10 mouse cellular contexts compared by ENCODE assay signal in the genomic region with DNA sequence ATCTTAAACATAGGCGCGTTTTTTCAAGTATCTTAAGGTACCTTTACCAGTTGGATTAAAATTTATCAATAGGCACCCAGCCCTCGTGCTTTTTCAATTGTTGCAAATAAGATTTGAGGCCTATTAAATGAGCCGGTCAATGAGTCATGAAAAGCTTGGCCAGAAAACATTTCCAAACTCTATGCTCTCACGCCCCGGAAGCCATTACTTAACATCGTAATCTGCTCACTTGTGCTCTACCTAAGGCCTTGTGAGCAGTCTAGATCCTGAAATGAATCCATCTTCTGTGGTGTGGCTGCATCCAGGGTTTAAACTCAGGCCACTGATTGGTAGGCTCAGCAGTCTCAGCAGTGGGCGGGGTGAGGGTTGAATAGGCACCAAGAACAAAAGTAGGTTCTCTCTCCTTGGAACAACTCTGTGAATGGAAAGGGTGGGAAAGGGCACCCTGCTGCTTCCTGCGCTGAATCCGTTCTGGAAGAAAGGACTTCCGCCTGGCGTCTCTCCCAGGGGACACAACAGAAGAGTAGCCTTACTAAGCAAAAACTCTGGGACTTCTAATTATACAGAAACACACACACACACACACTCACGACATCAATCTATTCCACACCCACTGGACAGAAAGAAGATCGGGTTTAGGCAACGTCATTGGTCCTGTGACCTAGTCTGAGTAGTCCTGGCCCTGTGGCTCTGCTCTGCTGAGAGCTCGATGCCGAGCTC. TPM values are rescaled to one million over a fixed set of nuclear protein-coding genes. Genes with fewer than 3 reads are reported as not detected.
DNase-seq lines count a peak whose midpoint lies in the region; ATAC-seq lines count a peak whose summit lies in the region.
"Had no signal": no experiment of that assay in that cellular context is flagged by ENCODE, and none has a peak within 500 bp of the region (broad histone marks: within the 10 kb centered on the region; RNA-seq: fewer than 3 reads in every experiment).

No protein-coding gene starts in this region.

- peak; percentile 29 to 58 for DNase-seq in heart, adult 18-20 months
- DNase-seq in ZHBTc4 (ENCODE audit: low read depth, low spot score): peak; percentile 92
- peak; percentile 29 for DNase-seq in forebrain, embryonic 14.5 days (ENCODE audit: low spot score)
- DNase-seq in kidney, adult 8-10 months: peak; percentile 24 to 54
- DNase-seq in thymus, postnatal 4 days: no peak

- no peak overlapping the region for H3K4me2 ChIP-seq in heart, embryonic 12.5 days
- no peak overlapping the region for H3K4me2 ChIP-seq in forebrain, embryonic 14.5 days (ENCODE audit: low read length)
- H3K4me2 ChIP-seq in liver, embryonic 15.5 days: no peak overlapping the region

- H3K36me3 ChIP-seq in heart, embryonic 12.5 days: no peaks in the 10 kb centered on the region
- no peaks in the 10 kb centered on the region for H3K36me3 ChIP-seq in forebrain, embryonic 14.5 days (ENCODE audit: control insufficient read depth, insufficient read depth, low read length)
- H3K36me3 ChIP-seq in liver, embryonic 15.5 days (replicated peaks): no peaks in the 10 kb centered on the region
- H3K36me3 ChIP-seq: G1E had no signal

- no peaks in the 10 kb centered on the region for H3K27me3 ChIP-seq in heart, embryonic 12.5 days (replicated peaks)
- H3K27me3 ChIP-seq in forebrain, embryonic 14.5 days (replicated peaks; ENCODE audit: control insufficient read depth, insufficient read depth, low read length): no peaks in the 10 kb centered on the region
- no peaks in the 10 kb centered on the region for H3K27me3 ChIP-seq in liver, embryonic 15.5 days

- no peaks in the 10 kb centered on the region for H3K9me3 ChIP-seq in heart, embryonic 12.5 days (replicated peaks)
- H3K9me3 ChIP-seq in forebrain, embryonic 14.5 days (replicated peaks; ENCODE audit: control insufficient read depth, low read length): no peaks in the 10 kb centered on the region
- H3K9me3 ChIP-seq in liver, embryonic 15.5 days (replicated peaks): no peaks in the 10 kb centered on the region
- H3K9me3 ChIP-seq: G1E had no signal

- ATAC-seq in heart, embryonic 12.5 days (ENCODE audit: insufficient number of reproducible peaks, low FRiP score): no peak
- peak; percentile 50; the same call in 1 of the 2 replicates for ATAC-seq in forebrain, embryonic 14.5 days
- ATAC-seq in liver, embryonic 15.5 days (ENCODE audit: insufficient read depth): 0 out of 2 replicates have a peak, but pooled peaks have one; percentile 7
- no peak for ATAC-seq in erythroblast, adult 5-6 weeks (replicated peaks; ENCODE audit: low FRiP score, poor library complexity, severe bottlenecking)

- WGBS in heart, embryonic 12.5 days: 78% methylated on average over 17 of the region's 17 CpGs
- WGBS in forebrain, embryonic 14.5 days: 53% methylated on average over 17 of the region's 17 CpGs
- 67% methylated on average over 17 of the region's 17 CpGs for WGBS in liver, embryonic 15.5 days (ENCODE audit: insufficient replicate concordance)

- H3K27ac ChIP-seq in heart, embryonic 12.5 days (ENCODE audit: poor library complexity, severe bottlenecking): no peak overlapping the region
- H3K27ac ChIP-seq in forebrain, embryonic 14.5 days (ENCODE audit: low read depth, low read length): no peak overlapping the region
- no peak overlapping the region for H3K27ac ChIP-seq in liver, embryonic 15.5 days (replicated peaks)

- H3K9ac ChIP-seq in heart, embryonic 12.5 days: no peak overlapping the region
- no peak overlapping the region for H3K9ac ChIP-seq in forebrain, embryonic 14.5 days (ENCODE audit: low read length)
- no peak overlapping the region for H3K9ac ChIP-seq in liver, embryonic 15.5 days

- no peaks in the 10 kb centered on the region for H3K4me1 ChIP-seq in heart, embryonic 12.5 days (replicated peaks)
- no peaks in the 10 kb centered on the region for H3K4me1 ChIP-seq in forebrain, embryonic 14.5 days (ENCODE audit: control insufficient read depth, insufficient read depth, low read length)
- H3K4me1 ChIP-seq in liver, embryonic 15.5 days (replicated peaks): no peaks in the 10 kb centered on the region
- H3K4me1 ChIP-seq: megakaryocyte, embryonic 14.5 days had no signal

- H3K4me3 ChIP-seq in heart, embryonic 12.5 days: no peak overlapping the region
- H3K4me3 ChIP-seq in forebrain, embryonic 14.5 days (ENCODE audit: low read depth, low read length): no peak overlapping the region
- H3K4me3 ChIP-seq in liver, embryonic 15.5 days (replicated peaks): no peak overlapping the region
- H3K4me3 ChIP-seq: megakaryocyte, embryonic 14.5 days had no signal

RNA-seq across cellular contexts. Expression of a gene that starts 53.4 kb away (rescaled TPM):
- 1 to 10 TPM; 5.8 to 6.7 TPM for total RNA-seq in heart, adult 18-20 months (2021)
- 1.1 and 1.4 TPM in 2 replicates for polyA plus RNA-seq in heart, embryonic 12.5 days (2016; fragmentation: Nextera tagmentation; extraction: Ambion mirVana)
- 21.3 and 23.0 TPM in 2 replicates for polyA plus RNA-seq in forebrain, embryonic 14.5 days (2014; fragmentation: Nextera tagmentation; extraction: Ambion mirVana)
- polyA plus RNA-seq in liver, embryonic 15.5 days (2015; fragmentation: Nextera tagmentation; extraction: Ambion mirVana): 0.46 and 0.70 TPM in 2 replicates
- total RNA-seq in erythroblast, adult 5-6 weeks (2015; ENCODE audit: low replicate concordance): 2.1 and 6.5 TPM in 2 replicates
- total RNA-seq in erythroblast, adult 5-6 weeks (2017; ENCODE audit: low replicate concordance): 3.1 and 4.0 TPM in 2 replicates
- total RNA-seq: G1E had no signal
- polyA plus RNA-seq: G1E had no signal

Comparison
In these comparisons a context has a peak if more than half of its experiments do, and no peak if none do; other contexts are left out.
1. ATAC-seq: peak in forebrain, embryonic 14.5 days (single experiment) and liver, embryonic 15.5 days (single experiment); none in heart, embryonic 12.5 days (single experiment) and erythroblast, adult 5-6 weeks (single experiment).